Mouse (Mus musculus): ENCODE measurements at regions not wholly inside any gene's neighbourhood (a gene's known extent, or its start where the extent isn't known, plus 50 kb on each side); places are given as distances from the start of the nearest gene placed in this dataset.

DNA sequence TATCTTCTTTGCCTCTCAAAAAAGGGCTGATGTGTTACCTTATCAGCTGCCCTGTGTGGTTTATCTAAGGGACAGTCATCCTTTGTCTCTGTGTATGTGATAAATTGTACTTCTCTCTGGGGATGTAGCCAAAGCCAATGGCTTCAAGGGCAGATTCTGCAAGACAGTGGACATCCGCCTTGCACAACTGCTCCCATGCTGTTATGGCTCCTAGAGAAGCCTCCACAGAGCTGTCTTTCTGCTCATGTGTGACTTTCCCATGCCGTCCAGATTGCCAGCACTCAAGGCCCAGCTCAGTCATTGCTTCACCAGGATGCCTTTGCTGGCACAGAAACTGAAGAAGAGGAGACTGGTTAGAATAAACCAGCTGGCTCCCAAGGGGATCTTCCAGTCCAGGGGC is 74.6 kb upstream of the Pax6 start:
- no peak overlapping the region for H3K4me2 ChIP-seq (ENCODE audit: low read depth, low read length)
- 79% methylated on average over 2 of the region's 2 CpGs for WGBS
- H3K9me3 ChIP-seq (ENCODE audit: control insufficient read depth, low read length) = no peaks in the 10 kb centered on the region
- DNase-seq (ENCODE audit: low spot score) (no peak), ATAC-seq (ENCODE audit: low read depth) (no peak)
- no peak overlapping the region for H3K4me3 ChIP-seq (ENCODE audit: low read depth, low read length)
- no peaks in the 10 kb centered on the region for H3K4me1 ChIP-seq (ENCODE audit: control insufficient read depth, insufficient read depth, low read length)
- no peaks in the 10 kb centered on the region for H3K27me3 ChIP-seq (replicated peaks; ENCODE audit: control insufficient read depth, insufficient read depth, low read length)
- H3K27ac ChIP-seq (replicated peaks; ENCODE audit: low read depth, low read length) = no peak overlapping the region
- H3K36me3 ChIP-seq (ENCODE audit: control insufficient read depth, insufficient read depth, low read length) = no peaks in the 10 kb centered on the region
- no peak overlapping the region for H3K9ac ChIP-seq (ENCODE audit: low read depth, low read length)

DNA sequence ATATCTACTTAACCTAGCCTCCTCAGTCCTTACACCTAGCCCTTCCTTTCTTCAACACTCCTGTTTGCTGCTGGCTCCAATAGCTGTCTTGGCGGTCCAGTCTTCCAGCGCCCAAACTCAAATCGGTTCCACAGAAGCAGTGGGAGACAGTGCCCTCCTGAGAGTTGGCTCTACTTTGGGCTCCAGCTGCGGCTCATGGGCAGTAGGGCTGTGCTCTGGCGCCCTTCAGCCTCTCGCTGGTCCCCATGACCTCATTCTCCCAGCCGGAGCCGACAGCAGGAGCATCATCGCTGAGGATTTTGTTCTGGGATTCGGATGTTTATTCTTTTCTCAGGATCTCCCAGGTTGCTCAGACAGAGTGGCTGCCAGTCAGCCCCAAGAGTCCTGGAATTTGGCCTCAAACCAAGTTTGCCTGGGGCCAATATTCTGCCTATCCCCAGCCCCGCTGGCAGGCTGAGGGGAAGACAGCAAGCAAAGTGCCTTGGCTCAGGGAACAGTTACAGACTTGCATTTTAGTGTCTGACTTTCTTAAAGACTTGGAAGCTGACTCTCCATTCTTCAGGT is 64.1 kb upstream of the Pax6 start:
- DNase-seq (ENCODE audit: low spot score) (peak; percentile 35), ATAC-seq (ENCODE audit: low read depth) (peak; percentile 70; the same call in 1 of the 2 replicates)
- Histone ChIP-seq H3K4me1 (ENCODE audit: control insufficient read depth, insufficient read depth, low read length) (0 out of 2 replicates have a peak, but pooled peaks cover 5% of the 10 kb centered on the region), H3K9me3 (ENCODE audit: control insufficient read depth, low read length) (no peaks in the 10 kb centered on the region), H3K27me3 (replicated peaks; ENCODE audit: control insufficient read depth, insufficient read depth, low read length) (0 out of 2 replicates have a peak, but pooled peaks cover 4% of the 10 kb centered on the region), H3K9ac (ENCODE audit: low read depth, low read length) (no peak overlapping the region), H3K4me2 (ENCODE audit: low read depth, low read length) (no peak overlapping the region), H3K4me3 (ENCODE audit: low read depth, low read length) (no peak overlapping the region), H3K36me3 (ENCODE audit: control insufficient read depth, insufficient read depth, low read length) (no peaks in the 10 kb centered on the region), H3K27ac (replicated peaks; ENCODE audit: low read depth, low read length) (no peak overlapping the region)
- 35% methylated on average over 11 of the region's 11 CpGs for WGBS

DNA sequence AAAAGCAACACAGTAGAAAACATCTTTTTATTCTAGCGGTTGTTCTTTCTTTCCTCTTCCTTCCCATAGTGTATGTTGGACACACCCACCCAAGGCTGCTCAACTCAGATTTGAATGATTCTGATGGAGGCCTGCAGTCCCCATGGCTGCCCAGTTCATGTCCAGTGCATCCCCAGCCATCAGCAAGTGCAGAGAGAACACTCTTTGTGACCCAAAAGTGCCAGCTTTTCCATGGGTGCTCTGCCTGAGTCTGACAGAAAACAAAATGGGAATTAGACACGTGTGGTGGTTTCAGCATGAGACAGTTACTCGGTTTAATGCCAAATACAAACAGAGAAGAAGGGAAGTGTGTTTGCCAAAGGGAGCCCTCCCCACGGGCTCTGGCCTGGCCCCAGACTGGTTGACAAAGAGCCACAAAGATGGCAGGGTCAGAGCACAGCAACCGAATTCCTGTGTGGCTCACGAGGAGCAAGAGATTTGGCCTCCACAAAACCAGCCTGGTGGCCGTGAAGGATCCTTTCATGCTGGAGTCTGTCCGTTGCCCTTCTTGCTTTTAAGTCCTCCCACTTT is 60.6 kb upstream of the Pax6 start:
- DNase-seq (ENCODE audit: low spot score) (no peak), ATAC-seq (ENCODE audit: low read depth) (no peak)
- WGBS = 69% methylated on average over 8 of the region's 8 CpGs
- Histone ChIP-seq H3K36me3 (ENCODE audit: control insufficient read depth, insufficient read depth, low read length) (no peaks in the 10 kb centered on the region), H3K27ac (replicated peaks; ENCODE audit: low read depth, low read length) (no peak overlapping the region), H3K27me3 (replicated peaks; ENCODE audit: control insufficient read depth, insufficient read depth, low read length) (peaks cover 13% of the 10 kb centered on the region; the same call in 1 of the 2 replicates), H3K4me2 (ENCODE audit: low read depth, low read length) (no peak overlapping the region), H3K4me3 (ENCODE audit: low read depth, low read length) (no peak overlapping the region), H3K9ac (ENCODE audit: low read depth, low read length) (no peak overlapping the region), H3K9me3 (ENCODE audit: control insufficient read depth, low read length) (no peaks in the 10 kb centered on the region), H3K4me1 (ENCODE audit: control insufficient read depth, insufficient read depth, low read length) (peaks cover 17% of the 10 kb centered on the region; the same call in 1 of the 2 replicates)

DNA sequence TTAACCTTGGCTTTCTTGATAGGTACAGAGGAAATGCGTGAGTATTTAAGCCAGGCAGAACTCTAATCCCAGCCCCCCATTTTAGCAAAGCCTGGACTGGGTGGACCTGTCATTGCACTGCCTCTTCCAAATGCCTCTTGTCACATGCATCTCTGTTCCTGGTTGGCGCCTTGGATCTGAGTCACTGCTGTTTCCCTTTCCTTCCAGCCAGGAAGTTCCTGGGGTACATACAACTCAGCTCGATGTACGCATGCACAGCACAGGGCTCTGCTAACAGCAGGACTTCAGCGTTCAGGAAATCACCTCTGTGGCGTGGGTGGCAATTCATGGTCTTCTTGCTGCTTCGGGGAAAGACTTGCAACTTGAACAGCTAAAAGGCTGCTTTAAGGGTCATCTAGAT is 59.9 kb upstream of the Pax6 start:
- Histone ChIP-seq H3K4me2 (ENCODE audit: low read depth, low read length) (no peak overlapping the region), H3K4me3 (ENCODE audit: low read depth, low read length) (no peak overlapping the region), H3K9ac (ENCODE audit: low read depth, low read length) (no peak overlapping the region), H3K9me3 (ENCODE audit: control insufficient read depth, low read length) (no peaks in the 10 kb centered on the region), H3K27me3 (replicated peaks; ENCODE audit: control insufficient read depth, insufficient read depth, low read length) (peaks cover 15% of the 10 kb centered on the region; the same call in 1 of the 2 replicates), H3K4me1 (ENCODE audit: control insufficient read depth, insufficient read depth, low read length) (peaks cover 17% of the 10 kb centered on the region; the same call in 1 of the 2 replicates), H3K27ac (replicated peaks; ENCODE audit: low read depth, low read length) (no peak overlapping the region), H3K36me3 (ENCODE audit: control insufficient read depth, insufficient read depth, low read length) (no peaks in the 10 kb centered on the region)
- no peak for DNase-seq (ENCODE audit: low spot score)
- WGBS = 66% methylated on average over 7 of the region's 7 CpGs
- ATAC-seq (ENCODE audit: low read depth) = no peak

DNA sequence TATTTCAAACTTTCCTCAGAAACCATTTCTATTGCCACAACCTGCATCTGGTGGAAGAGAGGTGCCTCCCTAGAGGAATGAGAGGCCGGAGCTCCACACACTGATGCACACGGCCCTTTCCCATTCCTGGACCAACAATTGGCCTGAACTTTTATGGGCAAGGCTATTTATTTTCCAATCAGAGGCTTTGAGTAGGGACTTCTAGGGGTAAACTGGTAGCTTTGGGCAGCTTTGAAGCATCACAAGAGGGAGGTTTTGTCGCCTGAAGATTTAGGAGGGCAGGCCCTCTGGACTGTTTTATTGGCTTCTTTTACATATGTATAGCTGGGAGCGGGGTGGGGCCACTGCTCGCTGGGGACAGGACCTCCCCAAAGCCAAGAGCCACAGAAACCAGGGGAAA is 57.7 kb upstream of the Pax6 start:
- Histone ChIP-seq H3K9me3 (ENCODE audit: control insufficient read depth, low read length) (no peaks in the 10 kb centered on the region), H3K4me2 (ENCODE audit: low read depth, low read length) (no peak overlapping the region), H3K9ac (ENCODE audit: low read depth, low read length) (no peak overlapping the region), H3K4me3 (ENCODE audit: low read depth, low read length) (no peak overlapping the region), H3K4me1 (ENCODE audit: control insufficient read depth, insufficient read depth, low read length) (peaks cover 12% of the 10 kb centered on the region; the same call in 1 of the 2 replicates), H3K36me3 (ENCODE audit: control insufficient read depth, insufficient read depth, low read length) (no peaks in the 10 kb centered on the region), H3K27ac (replicated peaks; ENCODE audit: low read depth, low read length) (no peak overlapping the region), H3K27me3 (replicated peaks; ENCODE audit: control insufficient read depth, insufficient read depth, low read length) (peaks cover 11% of the 10 kb centered on the region; the same call in 1 of the 2 replicates)
- WGBS = 65% methylated on average over 5 of the region's 5 CpGs
- no peak for DNase-seq (ENCODE audit: low spot score)
- ATAC-seq (ENCODE audit: low read depth) = no peak

DNA sequence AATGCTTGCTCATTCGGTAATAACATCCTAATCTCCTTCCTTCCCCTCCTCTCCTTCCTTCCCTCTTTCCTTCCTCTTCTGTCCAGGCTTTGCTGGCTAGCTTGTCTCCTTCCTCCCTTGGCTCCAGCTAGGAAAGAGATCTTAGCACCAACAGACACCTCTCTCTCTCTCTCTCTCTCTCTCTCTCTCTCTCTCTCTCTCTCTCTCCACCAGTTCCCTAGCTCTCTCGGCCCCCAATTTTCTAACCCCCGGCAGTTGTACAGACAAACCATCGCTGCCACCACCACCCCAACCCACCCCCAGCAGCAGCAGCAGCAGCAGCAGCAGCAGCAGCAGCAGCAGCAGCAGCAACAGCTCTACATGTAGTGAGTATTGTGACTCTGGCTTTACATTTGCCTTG is 57.0 kb upstream of the Pax6 start:
- H3K27ac ChIP-seq (replicated peaks; ENCODE audit: low read depth, low read length) = no peak overlapping the region
- no peaks in the 10 kb centered on the region for H3K36me3 ChIP-seq (ENCODE audit: control insufficient read depth, insufficient read depth, low read length)
- DNase-seq (ENCODE audit: low spot score) (no peak), ATAC-seq (ENCODE audit: low read depth) (no peak)
- H3K9me3 ChIP-seq (ENCODE audit: control insufficient read depth, low read length) = no peaks in the 10 kb centered on the region
- H3K9ac ChIP-seq (ENCODE audit: low read depth, low read length) = no peak overlapping the region
- H3K27me3 ChIP-seq (replicated peaks; ENCODE audit: control insufficient read depth, insufficient read depth, low read length) = peaks cover 11% of the 10 kb centered on the region; the same call in 1 of the 2 replicates
- peaks cover 12% of the 10 kb centered on the region; the same call in 1 of the 2 replicates for H3K4me1 ChIP-seq (ENCODE audit: control insufficient read depth, insufficient read depth, low read length)
- 11% methylated on average over 4 of the region's 4 CpGs for WGBS
- no peak overlapping the region for H3K4me3 ChIP-seq (ENCODE audit: low read depth, low read length)
- H3K4me2 ChIP-seq (ENCODE audit: low read depth, low read length) = peak overlapping the region; percentile 25; the same call in 1 of the 2 replicates

DNA sequence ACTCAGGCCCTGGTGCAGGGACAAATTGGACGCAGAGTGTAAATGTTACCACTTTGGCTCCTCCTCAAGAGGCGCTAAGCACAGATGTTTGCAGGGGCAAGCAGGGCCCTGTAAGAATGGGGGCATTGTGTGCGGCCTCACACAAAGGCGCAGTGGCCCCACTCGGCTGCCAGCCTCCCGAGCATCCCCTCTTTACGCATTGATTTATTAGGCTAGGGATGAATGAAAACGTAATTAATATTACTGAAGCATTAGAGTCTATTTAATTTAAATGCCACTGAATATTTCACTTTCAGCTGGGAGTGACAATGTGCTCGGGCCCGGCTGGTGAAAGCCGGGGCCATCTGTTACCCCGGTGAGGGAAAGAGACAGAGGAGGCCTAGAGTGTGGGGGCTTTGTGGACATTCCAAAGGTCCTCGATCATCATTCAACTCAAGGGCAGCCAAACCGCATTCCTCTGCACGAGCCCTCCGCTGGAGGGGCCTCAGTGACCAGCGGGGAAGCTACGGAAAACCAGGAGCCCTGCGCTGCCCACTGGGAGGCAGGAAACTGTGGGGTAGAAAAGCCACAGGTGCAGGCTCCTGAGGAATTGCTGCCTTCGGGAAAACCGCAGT is 56.5 kb upstream of the Pax6 start:
- no peaks in the 10 kb centered on the region for H3K9me3 ChIP-seq (ENCODE audit: control insufficient read depth, low read length)
- no peaks in the 10 kb centered on the region for H3K36me3 ChIP-seq (ENCODE audit: control insufficient read depth, insufficient read depth, low read length)
- H3K4me2 ChIP-seq (ENCODE audit: low read depth, low read length) = peak overlapping the region; percentile 25
- no peak overlapping the region for H3K27ac ChIP-seq (replicated peaks; ENCODE audit: low read depth, low read length)
- no peak overlapping the region for H3K9ac ChIP-seq (ENCODE audit: low read depth, low read length)
- DNase-seq (ENCODE audit: low spot score) (peak; percentile 61), ATAC-seq (ENCODE audit: low read depth) (peak; percentile 72; the same call in 1 of the 2 replicates)
- H3K4me1 ChIP-seq (ENCODE audit: control insufficient read depth, insufficient read depth, low read length) = peaks cover 12% of the 10 kb centered on the region; the same call in 1 of the 2 replicates
- H3K4me3 ChIP-seq (ENCODE audit: low read depth, low read length) = no peak overlapping the region
- WGBS = 6% methylated on average over 21 of the region's 21 CpGs
- H3K27me3 ChIP-seq (replicated peaks; ENCODE audit: control insufficient read depth, insufficient read depth, low read length) = peaks cover 11% of the 10 kb centered on the region; the same call in 1 of the 2 replicates

DNA sequence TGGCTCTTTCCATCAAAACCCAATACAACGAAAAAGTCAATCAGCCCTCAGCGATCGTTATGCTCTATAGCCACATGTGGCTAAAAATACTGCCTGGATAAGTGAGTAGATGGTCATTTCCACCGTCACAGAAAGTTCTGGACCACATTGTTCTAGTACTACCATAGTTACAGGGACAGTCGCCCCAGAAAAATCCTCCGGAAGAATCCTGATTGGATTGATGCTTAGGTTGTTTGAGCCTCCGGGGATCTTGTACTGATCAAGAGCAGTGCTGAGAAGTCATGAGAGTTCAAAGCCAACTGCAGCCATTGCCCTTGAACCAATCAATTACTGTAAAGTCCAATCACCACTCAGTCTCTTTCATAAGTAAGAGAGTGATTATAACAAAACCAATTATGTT is 56.0 kb upstream of the Pax6 start:
- Histone ChIP-seq H3K27me3 (replicated peaks; ENCODE audit: control insufficient read depth, insufficient read depth, low read length) (peaks cover 11% of the 10 kb centered on the region; the same call in 1 of the 2 replicates), H3K4me2 (ENCODE audit: low read depth, low read length) (peak overlapping the region; percentile 25; the same call in 1 of the 2 replicates), H3K9me3 (ENCODE audit: control insufficient read depth, low read length) (no peaks in the 10 kb centered on the region), H3K36me3 (ENCODE audit: control insufficient read depth, insufficient read depth, low read length) (no peaks in the 10 kb centered on the region), H3K27ac (replicated peaks; ENCODE audit: low read depth, low read length) (no peak overlapping the region), H3K4me1 (ENCODE audit: control insufficient read depth, insufficient read depth, low read length) (peaks cover 12% of the 10 kb centered on the region; the same call in 1 of the 2 replicates), H3K9ac (ENCODE audit: low read depth, low read length) (no peak overlapping the region), H3K4me3 (ENCODE audit: low read depth, low read length) (no peak overlapping the region)
- DNase-seq (ENCODE audit: low spot score) (no peak), ATAC-seq (ENCODE audit: low read depth) (no peak)
- 33% methylated on average over 7 of the region's 7 CpGs for WGBS

Measured in embryonic facial prominence, embryonic 14.5 days (tissue).